Mouse (Mus musculus) mouse trophoblast stem cell (cell line): ENCODE measurements around the gene Enpp6.

Source experiments
- in situ Hi-C, 2 experiments: fragments of 300-500 bp; cut with MseI, MboI; formaldehyde crosslinking; loops; 2 replicates in 1 of 2; 3 replicates in 1 of 2; pipeline ENCODE4 v1.15.1; 2025

Enpp6 gene

DNA sequence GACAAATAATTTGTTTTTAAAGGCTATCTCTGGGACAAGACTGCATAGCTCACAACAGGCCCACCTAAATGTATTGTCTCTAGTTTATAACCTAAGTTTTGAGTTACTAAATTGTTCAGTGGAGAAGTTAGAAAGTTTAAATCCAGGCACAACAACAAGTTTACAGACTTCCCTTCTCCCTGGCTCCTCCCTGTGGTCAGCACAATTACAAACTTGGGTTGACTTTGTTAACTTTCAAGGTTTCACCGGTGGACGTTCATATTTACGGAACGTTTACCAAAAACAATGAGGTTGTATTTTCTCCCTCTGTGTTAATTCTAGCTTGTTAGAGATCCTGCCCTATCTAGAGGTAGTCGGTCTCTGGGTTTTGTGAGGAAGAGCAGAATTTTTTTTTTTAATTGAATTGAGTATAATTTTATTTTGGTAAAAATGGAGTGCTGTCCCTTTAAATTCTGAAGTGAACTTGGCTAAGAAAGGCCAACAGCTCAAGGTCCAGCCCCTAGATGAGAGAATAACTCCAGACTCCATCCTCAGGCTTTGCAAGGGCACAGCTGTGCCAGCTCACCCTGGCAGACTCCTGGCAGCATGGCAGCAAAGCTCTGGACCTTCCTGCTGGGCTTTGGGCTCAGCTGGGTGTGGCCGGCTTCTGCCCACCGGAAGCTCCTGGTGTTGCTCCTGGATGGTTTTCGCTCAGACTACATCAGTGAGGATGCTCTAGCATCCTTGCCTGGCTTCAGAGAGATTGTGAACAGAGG lies at the start of gene Enpp6:
TSS of gene Enpp6 (plus strand) at position 502 of the 755 bp plus-strand sequence.
- in situ Hi-C loops = no loop called here

DNA sequence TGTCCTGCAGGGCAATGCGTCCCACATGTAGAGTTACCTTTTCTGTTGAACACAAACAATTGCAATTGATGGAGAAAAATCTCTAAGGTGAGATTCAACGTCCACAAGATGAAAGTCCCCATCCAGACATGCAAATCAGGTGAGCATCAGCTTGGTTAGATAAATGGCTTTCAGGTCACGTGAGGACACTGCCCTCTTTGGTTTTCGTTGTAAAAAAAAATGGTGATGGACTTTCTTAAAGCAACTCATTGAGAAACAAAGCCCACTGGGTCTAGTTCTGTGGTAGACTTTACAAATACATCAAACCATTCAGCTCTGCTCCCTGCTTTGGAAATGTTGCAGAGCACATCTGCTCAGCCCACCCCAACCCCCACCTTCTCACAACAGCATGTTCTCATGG lies 48.5 kb upstream of the Enpp6 start:
- in situ Hi-C loops = loop anchor here in 1 of 2 experiments (25.0 kb wide), 1 partner anchor 251 kb away; no protein-coding TSS in a partner anchor

DNA sequence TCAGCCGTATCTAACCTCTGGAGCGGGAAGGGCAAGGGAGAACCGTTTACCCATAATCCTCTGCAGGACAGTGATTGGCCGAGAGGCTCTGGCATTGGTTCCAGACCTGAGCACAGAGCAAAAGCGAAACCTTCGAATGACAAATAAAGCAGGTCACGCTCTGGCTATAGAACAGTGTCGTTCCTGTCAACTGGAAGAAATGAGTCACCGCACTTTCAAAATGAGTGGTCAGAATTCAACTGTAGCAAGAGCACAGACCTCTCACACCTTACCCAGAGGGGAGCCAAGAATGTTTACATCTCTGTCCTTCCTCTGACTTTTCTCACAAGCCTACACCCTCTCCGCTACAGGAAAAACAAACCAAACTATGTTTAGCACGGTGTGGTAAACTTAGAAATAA lies 45.4 kb upstream of the Enpp6 start:
- in situ Hi-C loops = loop anchor here in 1 of 2 experiments (25.0 kb wide), 1 partner anchor 254 kb away; no protein-coding TSS in a partner anchor

DNA sequence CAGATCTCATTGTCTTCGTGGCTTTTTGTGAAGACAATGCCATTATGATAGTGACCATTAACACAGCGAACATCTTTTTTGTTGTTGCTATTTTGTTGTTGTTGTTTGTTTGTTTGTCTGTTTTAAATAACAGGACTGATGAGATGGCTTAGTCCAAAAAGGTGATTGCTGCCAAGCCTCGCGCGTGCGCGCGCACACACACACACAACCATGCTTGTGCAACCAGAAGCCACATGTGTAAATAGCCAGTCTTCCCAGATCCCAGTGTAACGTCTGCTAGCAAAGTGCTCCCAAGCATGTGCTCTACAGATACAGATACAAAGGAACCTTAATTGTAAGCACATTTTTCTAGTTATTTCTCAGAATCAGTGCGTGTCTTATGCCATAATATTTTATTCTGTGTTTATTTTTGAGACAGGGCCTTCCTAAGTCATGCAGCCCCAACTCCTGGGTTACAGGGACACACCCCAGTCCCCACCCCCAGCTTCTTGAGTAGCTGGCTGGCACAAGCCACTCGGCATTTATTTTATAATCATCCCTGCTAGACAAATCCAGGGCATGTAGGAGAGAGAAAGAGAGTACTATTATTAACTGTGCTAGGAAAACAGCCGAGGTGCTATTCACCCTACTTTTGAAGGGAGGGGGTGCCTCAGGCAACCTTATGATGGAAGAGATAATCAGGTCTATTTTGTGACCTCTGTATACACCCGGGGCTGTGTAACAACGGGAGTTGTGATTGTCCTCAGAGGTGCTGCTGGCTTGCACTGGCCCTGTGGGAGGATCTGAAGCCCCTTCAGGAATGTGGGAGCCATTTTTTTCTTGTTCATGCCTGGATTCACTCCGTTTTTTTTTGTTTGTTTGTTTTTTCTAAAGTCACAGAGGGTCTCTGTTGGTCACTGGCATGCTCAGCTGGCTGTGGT lies 44.7 kb upstream of the Enpp6 start:
- in situ Hi-C loops = loop anchor here in 1 of 2 experiments (25.0 kb wide), 1 partner anchor 255 kb away; no protein-coding TSS in a partner anchor

DNA sequence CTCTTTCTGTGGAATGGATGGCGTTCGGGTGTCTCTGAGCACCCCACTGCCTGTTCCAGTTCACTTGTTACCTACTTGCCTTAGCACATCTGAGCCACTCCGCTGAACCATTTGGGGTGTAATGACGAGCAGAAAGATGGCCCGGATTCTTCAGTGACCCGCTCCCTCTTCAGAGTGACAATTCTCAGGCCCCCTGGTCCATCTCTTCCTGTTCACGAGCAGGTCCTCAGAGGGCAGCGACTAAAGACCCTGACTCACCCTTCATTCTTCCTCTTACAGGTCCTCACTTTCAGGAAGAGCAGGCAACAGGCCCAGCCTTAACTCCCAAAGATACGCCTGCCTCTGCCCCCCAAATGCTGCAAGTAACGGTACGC lies 44.0 kb upstream of the Enpp6 start:
- in situ Hi-C loops = loop anchor here in 1 of 2 experiments (25.0 kb wide), 1 partner anchor 255 kb away; no protein-coding TSS in a partner anchor

DNA sequence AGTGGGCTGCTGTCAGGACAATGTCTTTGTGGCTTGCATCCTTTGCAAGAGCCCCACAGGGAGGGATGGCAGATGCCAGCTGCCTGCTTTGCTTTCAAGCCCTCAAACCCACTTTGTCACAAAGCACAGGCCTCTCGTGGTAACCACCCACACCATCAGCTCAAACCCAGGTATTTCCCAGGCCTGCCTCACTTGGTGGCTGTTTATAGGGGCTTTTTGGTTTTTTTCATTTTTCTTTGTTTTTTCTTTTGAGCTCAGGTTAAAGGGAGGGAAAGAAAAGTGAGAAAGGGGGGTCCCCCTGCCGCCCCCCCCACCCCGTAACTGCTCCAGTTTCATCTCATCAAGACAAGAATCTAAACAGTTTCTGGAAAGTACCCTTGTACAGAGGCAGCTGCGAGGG lies 43.4 kb upstream of the Enpp6 start:
- in situ Hi-C loops = loop anchor here in 1 of 2 experiments (25.0 kb wide), 1 partner anchor 256 kb away; no protein-coding TSS in a partner anchor

DNA sequence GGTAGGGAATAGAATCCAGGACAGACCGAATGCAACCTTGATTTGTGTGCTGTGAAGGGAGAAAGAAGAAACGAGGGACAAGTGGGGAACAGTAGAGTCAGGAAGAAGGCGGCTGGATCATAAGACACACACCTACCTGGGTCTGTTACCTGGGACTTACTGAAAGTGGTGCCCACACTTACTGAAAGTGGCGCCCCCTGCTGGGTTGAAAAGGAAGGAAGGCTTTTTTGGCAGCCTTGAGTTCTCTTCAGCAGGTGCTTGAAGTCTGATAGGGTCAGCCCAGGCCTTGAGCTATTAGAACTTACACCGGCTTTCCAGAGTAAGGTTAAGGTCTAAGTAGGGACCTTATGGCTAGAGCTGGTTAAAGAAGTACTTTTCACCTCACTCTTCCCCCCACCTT lies 40.5 kb upstream of the Enpp6 start:
- in situ Hi-C loops = loop anchor here in 1 of 2 experiments (25.0 kb wide), 1 partner anchor 259 kb away; no protein-coding TSS in a partner anchor

DNA sequence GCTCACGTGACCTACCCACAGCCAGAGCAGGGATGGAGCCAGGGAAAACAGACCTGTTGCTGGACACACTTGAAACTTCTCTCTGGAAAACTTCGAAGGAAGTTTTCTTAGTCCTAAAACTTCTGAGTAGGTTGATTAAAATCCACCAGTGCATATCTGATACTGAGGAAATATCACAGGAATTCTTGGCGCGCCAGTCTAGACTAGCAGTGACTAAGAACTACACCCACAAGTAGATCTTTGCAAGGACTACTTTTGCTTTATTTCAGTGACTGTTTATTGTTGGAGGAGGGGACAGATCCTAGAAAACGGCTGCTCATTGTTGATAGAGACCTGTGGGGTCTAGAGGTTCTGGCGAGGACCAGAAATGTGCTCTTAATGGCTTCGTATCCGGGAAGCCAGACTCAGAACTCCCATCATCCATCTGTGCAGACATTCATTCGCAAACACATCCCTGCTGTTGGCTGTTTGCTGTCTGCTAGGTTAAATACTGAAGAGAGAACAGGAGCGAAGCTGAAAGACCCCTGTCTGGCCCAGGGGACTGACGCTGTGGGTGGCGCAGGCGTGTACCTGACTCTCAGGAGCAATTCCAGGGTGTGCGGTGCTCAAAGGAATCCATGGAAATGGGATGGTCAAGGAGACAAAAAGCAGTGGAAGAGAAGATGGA lies 38.5 kb upstream of the Enpp6 start:
- in situ Hi-C loops = loop anchor here in 1 of 2 experiments (25.0 kb wide), 1 partner anchor 261 kb away; no protein-coding TSS in a partner anchor

DNA sequence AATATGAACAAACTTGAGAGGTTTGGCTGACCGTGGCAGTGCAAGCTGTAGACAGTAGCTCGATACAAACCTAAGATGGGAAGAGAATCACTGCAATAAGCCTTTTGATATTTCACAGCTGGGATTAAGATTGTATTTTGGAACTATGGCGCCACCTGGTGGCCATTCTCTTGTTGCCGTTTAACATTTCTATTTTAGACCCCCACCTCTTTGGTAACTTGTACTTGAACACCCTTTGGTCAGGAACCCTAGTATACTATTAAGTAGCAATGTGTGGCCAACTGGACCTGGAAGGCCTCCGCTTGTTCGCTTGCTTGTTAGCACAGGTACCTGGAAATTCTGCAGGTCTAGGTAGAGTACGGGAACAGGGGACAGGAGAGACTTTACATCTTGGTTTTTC lies 33.2 kb upstream of the Enpp6 start:
- in situ Hi-C loops = loop anchor here in 1 of 2 experiments (5.0 kb wide), 1 partner anchor 281 kb away; no protein-coding TSS in a partner anchor

DNA sequence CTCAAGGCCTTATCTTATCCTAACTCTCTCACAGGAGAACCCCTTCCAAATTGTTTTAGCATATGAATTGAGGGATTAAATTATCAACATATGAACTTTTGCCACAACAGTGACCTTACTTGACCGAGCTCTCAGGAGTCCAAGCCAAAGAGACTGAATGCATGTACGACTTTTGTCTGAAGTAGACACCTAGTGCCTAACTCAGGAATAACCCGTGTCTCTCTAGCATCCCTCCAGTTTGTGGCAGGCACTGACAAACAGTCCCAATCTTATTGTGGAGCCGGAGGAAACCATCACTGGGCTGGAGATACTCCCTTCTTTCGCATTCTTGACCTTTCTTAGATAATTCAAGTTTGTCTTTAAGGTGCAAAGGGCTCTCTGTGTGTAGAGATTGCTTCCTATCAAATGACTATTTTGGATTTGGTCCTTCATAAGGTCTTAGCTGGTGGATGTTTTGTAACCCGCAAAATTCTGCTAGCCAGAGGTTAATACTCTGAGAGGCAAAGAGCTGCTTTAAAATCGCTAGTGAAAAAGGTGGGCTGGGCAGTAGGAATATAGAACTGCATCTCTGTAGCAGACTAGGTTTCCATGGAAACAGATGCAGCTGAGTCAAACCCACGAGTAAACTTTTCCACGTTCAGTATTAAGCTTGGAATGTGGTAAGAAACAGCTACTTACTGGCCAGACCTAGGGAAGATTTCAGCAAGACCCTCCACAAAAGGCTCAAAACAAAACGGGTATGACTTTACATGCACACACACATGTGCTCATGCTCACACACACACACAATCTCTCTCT lies 23.9 kb upstream of the Enpp6 start:
- in situ Hi-C loops = no loop called here

DNA sequence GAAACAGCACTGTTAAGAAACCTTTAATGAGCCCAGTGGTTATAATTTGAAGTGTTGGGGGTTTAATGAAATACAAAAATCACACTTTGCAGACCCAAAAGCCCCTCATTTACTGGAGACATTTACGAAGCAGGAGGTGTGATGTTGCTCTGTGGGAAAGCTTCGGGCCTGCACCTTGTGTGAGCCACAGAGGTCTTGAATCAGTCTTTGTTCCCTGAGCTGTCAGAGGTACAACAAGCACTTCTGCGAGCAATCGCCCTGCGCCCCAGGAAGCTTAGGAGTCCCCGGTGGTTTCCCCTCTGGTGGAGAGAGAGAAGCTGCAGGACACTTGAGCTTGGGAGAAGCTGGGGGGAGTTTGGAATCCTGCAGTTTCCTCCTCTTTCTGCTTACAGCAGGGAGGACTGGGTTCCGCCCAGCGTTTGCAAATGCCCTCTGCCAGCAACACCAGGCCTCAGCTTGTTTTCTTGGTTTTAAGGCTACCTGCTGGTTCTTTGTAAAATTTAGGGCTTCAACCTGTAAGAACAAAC lies 23.0 kb upstream of the Enpp6 start:
- in situ Hi-C loops = no loop called here

DNA sequence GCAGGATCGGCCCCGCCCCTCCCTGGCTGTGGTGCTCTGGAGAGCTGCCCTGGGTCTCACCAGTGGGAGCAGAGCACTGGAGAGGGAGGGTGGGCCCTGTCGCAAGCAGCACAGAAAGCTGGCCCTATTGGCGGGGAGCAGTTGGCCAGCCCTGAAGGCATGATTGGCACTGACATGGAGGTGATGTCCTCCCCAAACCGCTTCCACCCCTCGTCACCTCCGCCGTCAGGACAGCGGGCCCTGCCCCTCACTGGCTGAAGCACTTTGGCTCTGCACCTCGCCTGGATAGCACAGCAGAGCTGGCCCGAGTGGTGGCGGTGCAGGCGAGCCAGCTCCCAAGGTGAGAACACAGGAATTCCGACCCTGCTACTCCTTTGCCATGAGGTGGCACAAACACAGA lies 20.9 kb upstream of the Enpp6 start:
- in situ Hi-C loops = no loop called here

DNA sequence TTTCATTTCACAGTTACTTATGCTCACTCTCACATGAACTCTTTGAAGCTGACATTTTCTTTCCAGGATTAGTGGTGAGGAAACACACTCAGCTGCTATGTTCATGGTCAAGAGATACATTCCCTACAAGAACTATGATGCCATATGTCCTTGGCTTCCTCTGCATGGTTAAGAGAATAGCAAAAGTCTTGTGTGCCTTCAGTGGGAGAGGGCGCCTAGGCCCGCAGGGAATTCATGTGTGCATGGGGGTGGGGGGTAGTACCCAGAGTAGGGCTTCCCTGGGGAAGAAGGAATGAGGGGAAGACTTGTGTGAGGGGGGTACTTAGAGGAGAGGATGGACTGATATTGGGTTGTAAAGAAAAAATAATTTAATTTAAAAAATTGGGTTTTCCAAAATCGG lies 18.0 kb upstream of the Enpp6 start:
- in situ Hi-C loops = no loop called here

DNA sequence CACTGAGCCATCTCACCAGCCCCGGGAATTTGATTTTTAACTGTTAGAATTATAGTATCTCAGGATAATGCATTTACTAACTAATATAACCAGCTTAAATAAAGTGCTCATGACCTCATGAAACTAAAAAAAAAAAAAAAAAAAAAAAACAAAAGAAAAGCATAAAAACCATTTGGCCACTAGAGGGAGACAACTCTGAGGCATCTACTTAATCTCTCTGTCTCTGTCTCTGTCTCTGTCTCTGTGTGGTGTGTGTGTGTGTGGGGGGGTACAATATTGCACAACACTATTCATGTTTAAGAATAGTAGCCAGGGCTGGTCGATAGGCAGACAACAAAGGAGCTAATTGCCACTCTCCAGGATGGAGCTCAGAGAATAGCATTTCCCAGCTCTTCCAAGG lies 17.3 kb upstream of the Enpp6 start:
- in situ Hi-C loops = no loop called here

DNA sequence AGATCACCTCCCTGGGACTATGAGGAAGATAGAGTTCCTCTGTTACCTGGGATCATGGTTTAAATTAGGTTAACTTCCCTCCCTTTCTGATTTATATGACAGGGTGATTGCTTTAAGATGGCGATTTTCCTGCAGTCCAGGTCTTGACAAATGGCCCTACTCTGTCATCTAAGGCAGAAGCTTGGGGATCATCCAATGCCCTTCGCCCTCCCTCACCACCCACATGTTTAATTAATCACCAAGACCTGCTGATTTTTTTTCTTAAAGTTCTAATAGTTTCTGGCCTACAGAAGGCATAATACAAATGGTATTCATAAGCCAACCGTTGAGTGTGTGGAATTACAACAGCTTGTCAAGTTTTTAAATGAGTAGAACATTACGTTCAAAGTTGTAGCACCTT lies 9.3 kb upstream of the Enpp6 start:
- in situ Hi-C loops = no loop called here

DNA sequence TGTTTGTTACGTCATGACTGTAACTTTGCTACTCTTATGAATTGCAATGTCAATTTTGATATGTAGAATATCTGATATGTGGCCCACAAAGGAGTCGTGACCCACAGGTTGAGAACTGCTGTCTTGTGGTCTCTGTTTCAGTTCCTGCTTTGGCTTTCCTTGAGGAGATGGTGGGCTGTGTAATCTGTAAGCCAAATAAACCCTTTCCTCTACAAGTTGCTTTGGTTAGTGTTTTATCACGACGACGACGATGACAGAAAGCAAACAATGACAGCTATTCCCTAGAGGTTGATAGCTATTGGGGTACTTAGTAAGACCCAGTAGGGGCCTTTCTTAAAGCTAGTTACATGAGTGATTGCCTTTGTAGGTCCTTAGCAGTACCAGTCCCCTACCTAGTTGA lies 4.5 kb upstream of the Enpp6 start:
- in situ Hi-C loops = no loop called here

DNA sequence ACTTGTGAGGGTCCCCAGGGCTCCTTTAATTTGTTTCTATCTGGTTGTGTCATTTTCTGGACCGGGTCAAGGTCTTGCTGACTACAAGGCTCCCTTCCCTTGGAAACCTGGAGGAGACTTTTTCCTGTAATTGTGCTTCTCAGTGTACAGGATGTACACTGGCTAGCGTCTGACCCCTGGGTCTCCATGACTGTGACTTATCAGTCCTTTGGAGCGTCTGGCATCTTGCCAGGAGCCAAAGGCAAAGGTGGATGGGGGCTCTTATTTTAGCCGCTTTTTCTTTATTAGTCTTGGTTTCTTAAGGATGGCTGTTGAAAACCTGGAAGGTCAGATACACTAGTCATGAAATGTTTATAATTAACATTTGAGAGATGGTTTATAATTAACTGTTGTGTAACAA lies 3.9 kb upstream of the Enpp6 start:
- in situ Hi-C loops = no loop called here

DNA sequence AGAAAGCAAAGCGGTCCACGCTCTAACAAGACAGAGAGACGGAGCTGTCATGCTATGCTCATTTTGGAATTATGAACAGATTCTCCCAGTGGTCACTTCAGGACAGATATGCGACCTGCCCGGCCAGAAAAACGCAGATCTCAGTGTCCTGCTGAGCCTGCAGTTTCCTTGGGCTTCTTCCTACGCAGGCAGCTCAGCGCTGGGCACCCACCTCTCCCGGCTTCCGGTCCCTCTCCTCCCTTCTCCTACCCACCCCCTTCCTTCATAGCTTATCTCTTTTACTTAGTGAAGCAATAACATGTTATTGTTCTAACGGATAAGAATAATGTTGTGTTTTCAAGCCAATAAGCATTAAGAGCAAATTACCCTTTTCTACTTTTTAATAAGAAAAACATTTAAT lies 2.0 kb upstream of the Enpp6 start:
- in situ Hi-C loops = no loop called here

DNA sequence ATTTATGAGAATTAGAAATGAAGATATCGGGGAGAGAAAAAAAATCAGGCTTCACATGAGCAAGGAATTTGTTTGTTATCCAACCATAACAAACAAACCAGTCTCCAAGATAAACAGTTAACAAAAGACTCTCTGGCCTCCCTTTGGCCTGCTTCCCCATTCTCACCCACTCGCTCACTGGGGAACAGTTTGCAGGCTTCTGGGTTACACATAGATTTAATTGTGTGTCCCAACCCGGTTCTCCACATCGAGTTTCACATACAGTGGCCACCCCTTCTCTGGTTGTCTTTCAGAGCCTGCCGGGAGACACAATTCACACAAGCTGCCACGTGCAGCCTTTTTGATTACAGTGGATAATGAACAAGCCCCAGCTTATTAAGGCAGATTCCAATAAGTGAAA lies 1.7 kb downstream of the Enpp6 start:
- in situ Hi-C loops = no loop called here

DNA sequence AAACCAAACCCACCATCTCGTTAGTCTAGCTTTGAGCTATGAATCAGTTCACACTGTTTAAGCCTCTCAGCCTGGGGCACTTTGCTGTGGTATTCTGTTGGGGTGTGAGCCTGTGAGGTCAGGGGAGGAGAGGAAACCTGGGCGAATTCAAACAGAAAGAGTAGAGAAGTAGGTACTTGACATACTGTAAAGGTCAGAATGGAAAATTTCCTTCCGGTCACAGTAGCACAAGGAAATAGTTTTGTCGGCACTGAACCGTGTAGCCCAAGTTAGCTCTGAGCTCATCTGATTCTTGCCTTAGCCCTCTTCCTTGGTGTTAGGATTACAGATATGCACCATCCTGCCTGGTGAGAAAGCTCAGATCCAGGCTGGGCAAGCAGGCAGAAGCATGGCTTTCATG lies 4.4 kb downstream of the Enpp6 start:
- in situ Hi-C loops = no loop called here

DNA sequence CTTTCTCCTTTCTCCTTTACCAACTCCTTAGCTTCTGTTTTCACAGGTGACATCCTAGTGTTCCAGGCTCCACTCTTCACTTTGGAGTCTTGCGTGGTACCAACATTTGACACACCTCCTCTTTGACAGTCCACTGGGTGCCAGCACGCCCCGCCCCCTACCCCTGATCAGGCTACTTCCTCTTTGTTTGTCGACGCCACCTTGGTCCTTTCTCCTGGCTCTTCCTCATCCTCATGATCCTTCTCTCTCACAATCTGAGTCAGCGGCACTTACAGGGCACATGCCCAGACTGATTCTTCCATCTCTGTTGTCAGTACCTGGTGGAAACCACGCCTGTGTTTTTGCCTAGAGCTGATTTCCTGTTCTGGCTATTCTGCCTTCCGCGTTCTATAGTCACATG lies 5.9 kb downstream of the Enpp6 start:
- in situ Hi-C loops = no loop called here
